Mouse (Mus musculus): Measurements from ENCODE around the gene Vmn1r4. TPM values are rescaled to one million over a fixed set of nuclear protein-coding genes. Genes with fewer than 3 reads are reported as not detected.

Gene Vmn1r4
- total RNA-seq, 2 experiments from 2014 or later, result 0.09 to 0.14 TPM

- DNase-seq (ENCODE audit: low spot score), result no peak
These were observed 10.5 kb upstream of the Vmn1r4 start for GRCm38 (mm10) chr6:56913092-56913858.

GRCm38 (mm10) chr6:56916279-56916678 lies 7.5 kb upstream of the Vmn1r4 start:
- no peak for DNase-seq (ENCODE audit: low spot score)

DNA sequence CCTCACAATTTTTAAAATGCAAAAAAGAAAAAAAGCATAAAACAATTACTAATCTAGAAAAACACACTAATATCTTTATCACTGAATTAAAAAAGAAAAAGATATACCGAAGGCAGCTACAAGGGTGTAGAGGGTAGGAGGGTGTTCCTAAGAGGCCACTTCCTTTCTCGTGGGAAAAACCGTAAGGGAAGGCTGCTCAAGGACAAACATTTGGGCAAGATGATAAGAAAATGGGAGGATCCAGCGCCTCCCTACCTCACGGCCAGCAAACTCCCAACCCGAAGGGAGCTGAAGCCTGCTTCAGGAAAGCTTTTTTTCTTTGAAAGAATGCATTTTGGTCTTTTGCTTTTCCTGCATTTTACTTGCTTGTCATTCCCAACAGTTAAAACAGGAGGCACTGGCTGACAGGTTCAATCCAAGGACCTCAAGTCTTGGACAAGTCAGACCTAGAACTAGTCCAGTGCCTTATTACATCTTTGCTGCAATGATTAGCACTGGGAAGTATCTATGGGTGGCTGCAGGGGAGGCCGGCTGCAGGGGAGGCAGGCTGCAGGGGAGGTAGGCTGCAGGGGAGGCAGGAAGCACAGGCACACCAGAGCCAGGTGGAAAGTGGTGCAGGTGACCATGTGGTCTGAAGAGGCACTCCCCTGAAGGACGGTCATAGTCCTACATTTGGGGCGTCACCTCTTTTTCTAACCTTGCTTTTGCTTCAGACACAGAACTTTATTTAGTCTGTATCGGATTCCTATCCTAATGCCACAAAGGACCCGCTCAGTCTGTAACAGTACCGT lies 6.0 kb upstream of the Vmn1r4 start:
- DNase-seq (ENCODE audit: low spot score), result no peak

GRCm38 (mm10) chr6:56919330-56920044 lies 4.3 kb upstream of the Vmn1r4 start:
- DNase-seq (ENCODE audit: low spot score), result no peak

- DNase-seq (ENCODE audit: low spot score), result no peak
These were observed 3.4 kb upstream of the Vmn1r4 start for GRCm38 (mm10) chr6:56920222-56921092.

GRCm38 (mm10) chr6:56923331-56923725 lies 487 bp upstream of the Vmn1r4 start:
- peak; percentile 23 for DNase-seq (ENCODE audit: low spot score)

GRCm38 (mm10) chr6:56931648-56932415 lies 8.0 kb downstream of the Vmn1r4 start:
- no peak for DNase-seq (ENCODE audit: low spot score)

DNA sequence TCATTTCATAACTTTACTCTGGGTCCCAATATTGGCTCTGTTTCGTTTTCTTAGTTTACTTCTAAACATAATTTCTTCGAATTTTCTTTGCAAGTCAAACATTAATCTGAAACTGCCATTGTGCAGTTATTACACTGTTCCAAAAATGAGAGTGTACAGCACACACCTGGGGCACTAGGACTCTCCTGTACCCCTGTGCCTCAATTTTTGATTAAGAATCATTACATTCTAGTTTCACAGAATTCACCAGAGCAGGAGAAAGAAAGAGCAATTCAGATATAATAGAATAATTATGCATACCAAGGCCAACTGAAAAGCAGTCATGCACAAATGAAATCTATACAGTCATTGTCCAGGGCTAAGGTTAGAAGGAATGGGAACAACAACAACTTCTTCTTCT lies 8.6 kb downstream of the Vmn1r4 start:
- no peak for DNase-seq (ENCODE audit: low spot score)

GRCm38 (mm10) chr6:56934366-56934765 lies 10.6 kb downstream of the Vmn1r4 start:
- DNase-seq (ENCODE audit: low spot score), result no peak

- DNase-seq (ENCODE audit: low spot score), result no peak
These were observed 32.6 kb downstream of the Vmn1r4 start for GRCm38 (mm10) chr6:56956436-56956835.

GRCm38 (mm10) chr6:56969973-56970372 lies 46.2 kb downstream of the Vmn1r4 start, which contains the start of gene Vmn1r5:
Gene Vmn1r5 (plus strand): TSS chr6:56970273.
- DNase-seq (ENCODE audit: low spot score), result no peak

DNA sequence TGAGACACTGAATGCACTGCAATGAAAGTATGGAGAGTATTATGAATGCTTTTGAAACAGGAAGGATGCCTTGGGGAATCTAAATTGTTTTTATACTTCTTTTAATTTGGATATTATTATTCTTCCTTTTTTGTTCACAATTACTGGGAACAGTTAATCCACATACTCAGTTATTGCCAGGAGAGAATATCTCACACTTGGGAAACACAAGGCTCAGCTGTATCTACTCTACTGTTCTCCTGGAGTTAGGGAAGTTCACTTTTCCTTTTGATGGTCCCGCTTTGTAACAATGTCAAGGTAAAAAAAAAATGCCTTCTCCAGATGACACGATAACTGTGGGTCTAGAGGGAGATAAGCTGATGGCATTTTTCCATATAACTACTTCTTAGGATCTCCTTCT lies 73.1 kb downstream of the Vmn1r4 start, which contains the start of gene Vmn1r6:
TSS of gene Vmn1r6 (plus strand) at position 301 of the 400 bp plus-strand sequence.
- DNase-seq (ENCODE audit: low spot score), result no peak

Other genes with a start within 250 kb of the Vmn1r4 start
- 10 to 100 TPM; 16.1 to 19.0 TPM for gene Lsm5, start 219.3 kb upstream of the Vmn1r4 start, total RNA-seq (2021)
- 1 to 10 TPM; 2.7 to 3.5 TPM for gene Avl9, start 209.1 kb upstream of the Vmn1r4 start, total RNA-seq (2021)
- gene Kbtbd2, start 126.2 kb upstream of the Vmn1r4 start, total RNA-seq (2021), result 10 to 100 TPM; 23.6 to 24.6 TPM
- 10 to 100 TPM; 53.9 to 54.6 TPM for gene Fkbp9, start 92.0 kb upstream of the Vmn1r4 start, total RNA-seq (2021)
- 10 to 100 TPM; 41.4 to 49.5 TPM for gene Nt5c3, start 83 bp upstream of the Vmn1r4 start, total RNA-seq (2021)
- not detected for gene Vmn1r5, start 46.3 kb downstream of the Vmn1r4 start, total RNA-seq (2021)
- not detected for gene Vmn1r6, start 73.2 kb downstream of the Vmn1r4 start, total RNA-seq (2021)
- not detected for gene Vmn1r7, start 101.3 kb downstream of the Vmn1r4 start, total RNA-seq (2021)
- not detected for gene Vmn1r8, start 108.3 kb downstream of the Vmn1r4 start, total RNA-seq (2021)
- gene Vmn1r9, start 142.8 kb downstream of the Vmn1r4 start, total RNA-seq (2021), result not detected
- not detected for gene Vmn1r10, start 185.4 kb downstream of the Vmn1r4 start, total RNA-seq (2021)
- gene Vmn1r11, start 209.4 kb downstream of the Vmn1r4 start, total RNA-seq (2021), result not detected
- not detected for gene Vmn1r12, start 232.9 kb downstream of the Vmn1r4 start, total RNA-seq (2021)

Data from gastrocnemius, adult 18-20 months (tissue).